Comparison of ENCODE assay signal across 8 mouse cellular contexts in the genomic region with DNA sequence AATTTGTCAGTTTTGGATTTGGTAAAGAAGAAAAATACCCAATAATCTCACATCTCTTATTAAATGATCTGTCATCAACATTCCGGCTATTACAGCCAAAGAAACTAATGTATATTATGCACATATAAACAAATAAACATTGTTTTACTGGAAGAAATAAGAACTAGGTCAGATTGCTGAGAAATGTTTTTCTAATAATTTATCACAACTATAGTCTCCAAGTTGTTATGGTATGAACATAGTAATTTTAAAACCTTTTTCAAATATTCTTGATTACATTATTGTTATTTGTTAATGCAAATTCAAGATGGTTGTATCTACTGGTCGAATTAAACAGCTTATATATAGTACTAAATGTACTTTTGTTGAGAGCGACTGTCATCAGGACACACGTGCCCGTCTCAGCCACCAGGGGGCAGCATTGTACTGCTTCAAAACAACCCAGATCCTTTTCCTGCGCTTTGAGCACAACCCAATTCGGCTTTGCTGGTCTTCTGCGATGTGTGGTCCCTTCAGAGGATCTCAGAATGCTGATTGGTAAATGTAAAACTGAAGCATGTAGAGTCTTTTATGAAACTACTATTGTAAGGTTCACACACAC. TPM values are rescaled to one million over a fixed set of nuclear protein-coding genes. Genes with fewer than 3 reads are reported as not detected.
DNase-seq lines count a peak whose midpoint lies in the region; ATAC-seq and TF ChIP-seq lines count a peak whose summit lies in the region.

No protein-coding gene starts in this region.

- peak; percentile 94 for TF ChIP-seq CTCF in midbrain, postnatal 0 days (IDR thresholded peaks at IDR 0.05)
- peak; percentile 70; the same call in 1 of the 2 replicates for TF ChIP-seq CTCF in spleen, adult 2 months (IDR thresholded peaks at IDR 0.05; ENCODE audit: extremely low read depth, insufficient read depth, insufficient read length, insufficient replicate concordance)

- peak; percentile 80; the same call in 1 of the 2 replicates for ATAC-seq in midbrain, postnatal 0 days (ENCODE audit: low FRiP score)

- 13% methylated on average over 8 of the region's 8 CpGs for WGBS in limb, embryonic 10.5 days
- WGBS in midbrain, postnatal 0 days, result 8% methylated on average over 8 of the region's 8 CpGs
- WGBS in spleen, adult 2 months, result 8% methylated on average over 8 of the region's 8 CpGs

- no peaks in the 10 kb centered on the region for H3K4me1 ChIP-seq in limb, embryonic 10.5 days
- no peaks in the 10 kb centered on the region for H3K4me1 ChIP-seq in midbrain, postnatal 0 days (ENCODE audit: insufficient read depth, low read length)
- no peaks in the 10 kb centered on the region for H3K4me1 ChIP-seq in spleen, adult 2 months (ENCODE audit: control insufficient read depth, insufficient read depth, insufficient read length)

- H3K36me3 ChIP-seq in limb, embryonic 10.5 days, result no peaks in the 10 kb centered on the region
- no peaks in the 10 kb centered on the region for H3K36me3 ChIP-seq in midbrain, postnatal 0 days (ENCODE audit: insufficient read depth, low read length)
- H3K36me3 ChIP-seq in spleen, adult 2 months (ENCODE audit: control insufficient read depth, insufficient read depth, low read length), result no peaks in the 10 kb centered on the region

- no peak for TF ChIP-seq POLR2A in spleen, adult 2 months (IDR thresholded peaks at IDR 0.05; ENCODE audit: low read depth, low read length)

- no peaks in the 10 kb centered on the region for H3K9me3 ChIP-seq in limb, embryonic 10.5 days (replicated peaks)
- H3K9me3 ChIP-seq in midbrain, postnatal 0 days (ENCODE audit: low read length), result no peaks in the 10 kb centered on the region

- no peak overlapping the region for H3K27ac ChIP-seq in limb, embryonic 10.5 days
- H3K27ac ChIP-seq in midbrain, postnatal 0 days (ENCODE audit: low read depth, low read length), result no peak overlapping the region
- H3K27ac ChIP-seq in spleen, adult 2 months (ENCODE audit: insufficient read depth, low read length), result no peak overlapping the region

- intact Hi-C loops in heart, postnatal 25 days (cut with DNase I), result loop anchor here (10.0 kb wide), 1 partner anchor 1371 kb away; no protein-coding TSS in a partner anchor

- no peak overlapping the region for H3K9ac ChIP-seq in midbrain, postnatal 0 days (replicated peaks; ENCODE audit: low read length, poor library complexity, severe bottlenecking)

- DNase-seq in heart, adult 18-20 months, result peak; percentile 47 to 84
- no peak for DNase-seq in heart, postnatal 25 days (ENCODE audit: low spot score)
- peak; percentile 43 for DNase-seq in cerebellum, adult 9-11 months
- peak; percentile 55 to 75 for DNase-seq in frontal cortex, postnatal 14 days (ENCODE audit: low spot score in 2 of 2)
- DNase-seq in kidney, adult 18-20 months, result peak; percentile 66
- peak; percentile 88 for DNase-seq in limb, embryonic 10.5 days (ENCODE audit: low spot score)
- DNase-seq in midbrain, postnatal 0 days (ENCODE audit: low spot score), result peak; percentile 90
- peak; percentile 39 to 57 for DNase-seq in spleen, adult 2 months (ENCODE audit: low read depth in 1 of 2, low spot score in 2 of 2)

- no peak overlapping the region for H3K4me3 ChIP-seq in limb, embryonic 10.5 days
- no peak overlapping the region for H3K4me3 ChIP-seq in midbrain, postnatal 0 days (ENCODE audit: low read depth, low read length)
- H3K4me3 ChIP-seq in spleen, adult 2 months (ENCODE audit: extremely low read depth, insufficient read depth, insufficient read length), result no peak overlapping the region

- no peaks in the 10 kb centered on the region for H3K27me3 ChIP-seq in limb, embryonic 10.5 days (ENCODE audit: low read depth, poor library complexity, severe bottlenecking)
- H3K27me3 ChIP-seq in midbrain, postnatal 0 days (ENCODE audit: insufficient read depth, low read length), result no peaks in the 10 kb centered on the region
- H3K27me3 ChIP-seq in spleen, adult 2 months (ENCODE audit: control insufficient read depth, insufficient read depth, low read length), result no peaks in the 10 kb centered on the region

- no peak overlapping the region for H3K4me2 ChIP-seq in midbrain, postnatal 0 days (ENCODE audit: low read depth, low read length, poor library complexity, severe bottlenecking)

RNA-seq across cellular contexts. Expression of a gene that starts 45.3 kb away (rescaled TPM):
- total RNA-seq in heart, adult 18-20 months (2021), result 10 to 100 TPM; 17.3 to 19.3 TPM
- total RNA-seq in heart, postnatal 25 days (2021), result 10 to 100 TPM; 21.4 to 25.4 TPM
- polyA plus RNA-seq in limb, embryonic 10.5 days (2016; fragmentation: Nextera tagmentation; extraction: Ambion mirVana), result 1.4 and 2.9 TPM in 2 replicates
- 8.8 and 9.7 TPM in 2 replicates for total RNA-seq in midbrain, postnatal 0 days (2014; rRNA removed)
- 18.6 and 18.9 TPM in 2 replicates for polyA plus RNA-seq in midbrain, postnatal 0 days (2015; fragmentation: Nextera tagmentation; extraction: Ambion mirVana)
- 3.1 and 4.0 TPM in 2 replicates for polyA plus RNA-seq in spleen, adult 2 months (2012; rRNA removed)
